Mouse (Mus musculus) heart, postnatal 0 days (tissue): Measurements from ENCODE around the gene U2surp. TPM values are rescaled to one million over a fixed set of nuclear protein-coding genes. Genes with fewer than 3 reads are reported as not detected.

ENCODE experiments used
- ATAC-seq: fragments of 200-750 bp; cut with Nextera tagmentation; 2 replicates; pipeline ENCODE4 v1.8.0; 2017; ENCODE audit warnings: low read depth, moderate number of reproducible peaks, moderate library complexity; ENCODE audit not compliant: insufficient read depth
- DNase-seq: peaks from one replicate; pipeline ENCODE4 v3.0.0-alpha.2; 2016; ENCODE audit warnings: low spot score
- H3K27ac ChIP-seq: fragments of 300-500 bp; sonication (generic); 2 replicates; pipeline ENCODE4 v1.5.1; 2014; ENCODE audit warnings: low read depth, mild to moderate bottlenecking
- H3K27me3 ChIP-seq: fragments of 300-500 bp; sonication (generic); 2 replicates; pipeline ENCODE4 v1.6.1; 2014; ENCODE audit warnings: low read length, mixed read lengths; ENCODE audit not compliant: control insufficient read depth, insufficient read depth
- H3K36me3 ChIP-seq: fragments of 300-500 bp; sonication (generic); replicated peaks from 2 replicates; pipeline ENCODE4 v1.6.1; 2014; ENCODE audit warnings: low read length, mixed read lengths; ENCODE audit not compliant: control insufficient read depth, insufficient read depth
- H3K4me1 ChIP-seq: fragments of 300-500 bp; sonication (generic); 2 replicates; pipeline ENCODE4 v1.6.1; 2014; ENCODE audit warnings: antibody characterized with exemption; ENCODE audit not compliant: control insufficient read depth, insufficient read depth
- H3K4me2 ChIP-seq: fragments of 300-500 bp; sonication (generic); 2 replicates; pipeline ENCODE4 v1.6.1; 2014; ENCODE audit warnings: low read depth, mild to moderate bottlenecking, low read length, moderate library complexity
- H3K4me3 ChIP-seq: fragments of 300-500 bp; sonication (generic); 2 replicates; pipeline ENCODE4 v1.5.1; 2014; ENCODE audit warnings: low read depth, low read length
- H3K9ac ChIP-seq: fragments of 300-500 bp; sonication (generic); replicated peaks from 2 replicates; pipeline ENCODE4 v1.6.1; 2014; ENCODE audit warnings: low read depth, low read length, mixed read lengths
- H3K9me3 ChIP-seq: fragments of 300-500 bp; sonication (generic); replicated peaks from 2 replicates; pipeline ENCODE4 v1.6.1; 2016; ENCODE audit warnings: low read length; ENCODE audit not compliant: control insufficient read depth
- CTCF ChIP-seq: IDR thresholded peaks from 2 replicates; pipeline ENCODE4 v1.5.1; 2016; ENCODE audit warnings: antibody characterized with exemption, control low read depth, low read depth
- EP300 ChIP-seq: IDR thresholded peaks from 2 replicates; pipeline ENCODE4 v1.6.1; 2016; ENCODE audit warnings: antibody characterized with exemption, low read depth
- WGBS: fragments of 180-500 bp; shearing (Covaris S2); extraction: QIAGEN DNeasy Blood & Tissue Kit; methylation state at CpG from one replicate; pipeline ENCODE4 v1.1.7; 2014; 5-methylcytosine and 5-hydroxymethylcytosine counted together
- polyA plus RNA-seq: library from polyadenylated mRNA; unstranded; fragments of >200 nt; fragmentation: Nextera tagmentation; extraction: Ambion mirVana; gene quantifications from 2 replicates; pipeline ENCODE4 v1.2.1, GENCODE M21; 2015
- total RNA-seq: library from RNA; depleted of rRNA; stranded (reverse); fragments of >200 nt; gene quantifications from 2 replicates; pipeline ENCODE4 v1.2.3, GENCODE M21; 2014; ENCODE audit warnings: low replicate concordance; rRNA removed

U2surp gene
- total RNA-seq (22.2 and 27.6 TPM in 2 replicates), polyA plus RNA-seq (71.9 and 72.1 TPM in 2 replicates)

DNA sequence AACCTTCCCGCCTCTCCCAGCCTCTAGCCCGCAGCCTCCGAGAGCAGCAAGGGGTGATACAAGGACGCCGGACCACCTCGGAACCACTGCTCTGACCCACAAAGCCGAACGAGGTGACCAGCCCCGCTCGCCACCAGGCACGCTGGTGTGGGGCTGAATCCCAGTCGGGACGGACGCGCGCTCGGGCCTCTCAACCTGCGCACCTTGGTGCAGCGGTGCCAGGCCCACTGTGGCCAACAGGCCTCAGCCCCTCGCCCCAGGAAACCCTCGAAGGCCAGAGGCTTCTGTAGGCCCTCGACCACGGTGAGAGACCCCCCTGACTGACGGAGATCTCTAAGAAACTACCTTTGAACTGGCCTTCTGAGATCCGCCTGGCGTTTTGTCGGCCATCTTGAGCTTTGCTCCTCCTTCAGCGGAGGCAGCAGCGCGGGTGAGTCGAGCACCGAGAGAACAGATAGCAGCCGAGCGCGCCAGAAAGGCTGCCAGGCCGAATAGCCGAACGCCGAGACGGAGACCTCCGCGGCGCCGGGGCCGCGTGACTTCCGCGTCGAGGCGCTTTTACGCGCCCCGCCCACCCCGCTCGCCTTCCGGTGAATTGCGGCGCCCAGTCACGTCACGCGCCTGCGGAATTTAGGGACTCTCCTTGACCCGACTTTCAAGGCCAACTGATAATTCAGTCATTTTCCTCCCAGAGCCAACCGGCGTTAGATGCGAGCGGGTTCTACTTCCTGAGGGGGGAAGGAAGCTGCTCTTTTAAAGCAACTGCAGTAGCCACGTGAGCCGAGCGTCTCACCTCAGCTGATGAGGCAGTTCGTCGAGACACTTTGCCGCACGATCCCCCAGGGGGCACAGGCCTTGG, at the start of gene U2surp:
Gene U2surp (minus strand): TSS at position 525 of the 859 bp plus-strand sequence.
- H3K4me2 ChIP-seq = peak within 1 kb of the TSS; percentile 79
- peak; percentile 97 for ATAC-seq
- no peak for TF ChIP-seq CTCF
- peak; percentile 94 for TF ChIP-seq EP300
- peak within 1 kb of the TSS; percentile 97 for H3K4me3 ChIP-seq
- peak within 1 kb of the TSS; percentile 94 for H3K27ac ChIP-seq
- H3K27me3 ChIP-seq = no peaks in the 10 kb centered on the region
- DNase-seq = peak; percentile 95
- under 1% methylated on average over 74 of the region's 74 CpGs for WGBS
- no peaks in the 10 kb centered on the region for H3K9me3 ChIP-seq
- H3K4me1 ChIP-seq = peaks cover 18% of the 10 kb centered on the region
- H3K36me3 ChIP-seq = no peaks in the 10 kb centered on the region
- H3K9ac ChIP-seq = peak within 1 kb of the TSS; percentile 97

GRCm38 (mm10) chr9:95559936-95560735, 48.3 kb upstream of the U2surp start:
- ATAC-seq = peak; percentile 37
- H3K27ac ChIP-seq = no peak overlapping the region
- H3K27me3 ChIP-seq = peaks cover 44% of the 10 kb centered on the region
- H3K4me3 ChIP-seq = peak overlapping the region; percentile 68
- H3K9me3 ChIP-seq = no peaks in the 10 kb centered on the region
- DNase-seq = no peak
- peaks cover 13% of the 10 kb centered on the region for H3K4me1 ChIP-seq
- no peaks in the 10 kb centered on the region for H3K36me3 ChIP-seq
- no peak for TF ChIP-seq EP300
- no peak for TF ChIP-seq CTCF
- peak overlapping the region; percentile 66 for H3K9ac ChIP-seq
- H3K4me2 ChIP-seq = peak overlapping the region; percentile 98
- 15% methylated on average over 58 of the region's 78 CpGs for WGBS

GRCm38 (mm10) chr9:95559059-95559935, 47.5 kb upstream of the U2surp start, which contains the start of gene Paqr9:
Gene Paqr9, plus strand, starts transcription at chr9:95559657.
- Histone ChIP-seq H3K4me2 (peak within 1 kb of the TSS; percentile 98), H3K27ac (no peak within 1 kb of the TSS), H3K9ac (peak within 1 kb of the TSS; percentile 66), H3K9me3 (no peaks in the 10 kb centered on the region), H3K4me3 (peak within 1 kb of the TSS; percentile 68), H3K36me3 (no peaks in the 10 kb centered on the region), H3K27me3 (peaks cover 44% of the 10 kb centered on the region), H3K4me1 (peaks cover 13% of the 10 kb centered on the region)
- no peak for DNase-seq
- no peak for TF ChIP-seq CTCF
- TF ChIP-seq EP300 = no peak
- ATAC-seq = peak; percentile 49
- 2% methylated on average over 45 of the region's 118 CpGs for WGBS

DNA sequence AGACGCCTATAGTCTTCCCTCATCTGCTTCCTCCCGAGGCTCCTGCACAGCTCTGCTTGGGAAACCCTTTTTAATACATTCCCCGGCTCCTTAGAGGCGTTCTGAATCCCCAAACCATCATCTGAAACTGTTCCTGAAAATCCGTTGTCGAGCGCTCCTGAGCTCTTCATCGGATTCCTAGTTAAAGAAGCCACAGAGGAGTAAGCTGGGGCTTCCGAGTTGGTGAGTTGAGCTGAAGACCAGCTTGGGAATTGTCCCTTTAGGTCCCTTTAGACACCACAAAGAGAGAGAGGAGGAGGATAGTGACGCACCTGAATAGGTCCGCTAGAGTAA, 46.9 kb upstream of the U2surp start:
- DNase-seq (no peak), ATAC-seq (no peak)
- Histone ChIP-seq H3K27me3 (peaks cover 44% of the 10 kb centered on the region), H3K9ac (no peak overlapping the region), H3K27ac (no peak overlapping the region), H3K9me3 (no peaks in the 10 kb centered on the region), H3K4me1 (peaks cover 13% of the 10 kb centered on the region), H3K4me2 (peak overlapping the region; percentile 98), H3K36me3 (no peaks in the 10 kb centered on the region), H3K4me3 (peak overlapping the region; percentile 68)
- no peak for TF ChIP-seq EP300
- TF ChIP-seq CTCF = no peak
- 14% methylated on average over 11 of the region's 11 CpGs for WGBS

- H3K4me1 ChIP-seq = peaks cover 13% of the 10 kb centered on the region; the same call in 1 of the 2 replicates
- H3K36me3 ChIP-seq = no peaks in the 10 kb centered on the region
- H3K27ac ChIP-seq = no peak overlapping the region
- H3K4me2 ChIP-seq = no peak overlapping the region
- TF ChIP-seq CTCF = no peak
- TF ChIP-seq EP300 = no peak
- DNase-seq (no peak), ATAC-seq (no peak)
- H3K9me3 ChIP-seq = no peaks in the 10 kb centered on the region
- no peak overlapping the region for H3K9ac ChIP-seq
- H3K4me3 ChIP-seq = no peak overlapping the region
- peaks cover 44% of the 10 kb centered on the region for H3K27me3 ChIP-seq
- WGBS = 66% methylated on average over 6 of the region's 6 CpGs
Observed at GRCm38 (mm10) chr9:95557722-95558121, 45.9 kb upstream of the U2surp start.
